Mouse (Mus musculus) G1E (cell line): Measurements from ENCODE around the gene Krtap28-10.

Experiments used
- CTCF ChIP-seq: IDR thresholded peaks from 2 replicates; pipeline ENCODE4 v1.5.1; 2012; ENCODE audit warnings: low read depth, low read length, inconsistent platforms, mixed read lengths
- GATA1 ChIP-seq: IDR thresholded peaks from 2 replicates; pipeline ENCODE4 v1.6.1; 2012; ENCODE audit warnings: borderline replicate concordance, low read length, inconsistent platforms, mixed read lengths
- GATA2 ChIP-seq: IDR thresholded peaks from 2 replicates; pipeline ENCODE4 v1.6.1; 2012; ENCODE audit warnings: low read depth, low read length, inconsistent platforms, borderline replicate concordance
- POLR2AphosphoS5 ChIP-seq: IDR thresholded peaks from 2 replicates; pipeline ENCODE4 v1.6.1; 2012; ENCODE audit warnings: low read depth, low read length, inconsistent platforms; ENCODE audit not compliant: insufficient replicate concordance
- TAL1 ChIP-seq: conservative IDR thresholded peaks from 2 replicates; pipeline ENCODE4 v1.6.1; 2012; ENCODE audit warnings: low read depth, low read length, inconsistent platforms, mixed read lengths

GRCm38 (mm10) chr1:83015329-83015879 lies 26.9 kb downstream of the Krtap28-10 start:
- TF ChIP-seq CTCF, result no peak
- no peak for TF ChIP-seq GATA1
- TF ChIP-seq TAL1, result no peak
- TF ChIP-seq GATA2, result no peak
- no peak for TF ChIP-seq POLR2AphosphoS5
